Mouse (Mus musculus) heart, postnatal 0 days (tissue): ENCODE measurements around the gene Znrf2. TPM values are rescaled to one million over a fixed set of nuclear protein-coding genes. Genes with fewer than 3 reads are reported as not detected.
"Not testable (repeated sequence)": the region's sequence is repeated elsewhere in the genome, so short reads cannot be mapped to it uniquely, and the experiment has no call there.

ENCODE experiments used
- ATAC-seq: fragments of 200-750 bp; cut with Nextera tagmentation; 2 replicates; pipeline ENCODE4 v1.8.0; 2017; ENCODE audit warnings: low read depth, moderate number of reproducible peaks, moderate library complexity; ENCODE audit not compliant: insufficient read depth
- DNase-seq: peaks from one replicate; pipeline ENCODE4 v3.0.0-alpha.2; 2016; ENCODE audit warnings: low spot score
- H3K27ac ChIP-seq: fragments of 300-500 bp; sonication (generic); 2 replicates; pipeline ENCODE4 v1.5.1; 2014; ENCODE audit warnings: low read depth, mild to moderate bottlenecking
- H3K27me3 ChIP-seq: fragments of 300-500 bp; sonication (generic); 2 replicates; pipeline ENCODE4 v1.6.1; 2014; ENCODE audit warnings: low read length, mixed read lengths; ENCODE audit not compliant: control insufficient read depth, insufficient read depth
- H3K36me3 ChIP-seq: fragments of 300-500 bp; sonication (generic); replicated peaks from 2 replicates; pipeline ENCODE4 v1.6.1; 2014; ENCODE audit warnings: low read length, mixed read lengths; ENCODE audit not compliant: control insufficient read depth, insufficient read depth
- H3K4me1 ChIP-seq: fragments of 300-500 bp; sonication (generic); 2 replicates; pipeline ENCODE4 v1.6.1; 2014; ENCODE audit warnings: antibody characterized with exemption; ENCODE audit not compliant: control insufficient read depth, insufficient read depth
- H3K4me2 ChIP-seq: fragments of 300-500 bp; sonication (generic); 2 replicates; pipeline ENCODE4 v1.6.1; 2014; ENCODE audit warnings: low read depth, mild to moderate bottlenecking, low read length, moderate library complexity
- H3K4me3 ChIP-seq: fragments of 300-500 bp; sonication (generic); 2 replicates; pipeline ENCODE4 v1.5.1; 2014; ENCODE audit warnings: low read depth, low read length
- H3K9ac ChIP-seq: fragments of 300-500 bp; sonication (generic); replicated peaks from 2 replicates; pipeline ENCODE4 v1.6.1; 2014; ENCODE audit warnings: low read depth, low read length, mixed read lengths
- H3K9me3 ChIP-seq: fragments of 300-500 bp; sonication (generic); replicated peaks from 2 replicates; pipeline ENCODE4 v1.6.1; 2016; ENCODE audit warnings: low read length; ENCODE audit not compliant: control insufficient read depth
- CTCF ChIP-seq: IDR thresholded peaks from 2 replicates; pipeline ENCODE4 v1.5.1; 2016; ENCODE audit warnings: antibody characterized with exemption, control low read depth, low read depth
- EP300 ChIP-seq: IDR thresholded peaks from 2 replicates; pipeline ENCODE4 v1.6.1; 2016; ENCODE audit warnings: antibody characterized with exemption, low read depth
- WGBS: fragments of 180-500 bp; shearing (Covaris S2); extraction: QIAGEN DNeasy Blood & Tissue Kit; methylation state at CpG from one replicate; pipeline ENCODE4 v1.1.7; 2014; 5-methylcytosine and 5-hydroxymethylcytosine counted together
- polyA plus RNA-seq: library from polyadenylated mRNA; unstranded; fragments of >200 nt; fragmentation: Nextera tagmentation; extraction: Ambion mirVana; gene quantifications from 2 replicates; pipeline ENCODE4 v1.2.1, GENCODE M21; 2015
- total RNA-seq: library from RNA; depleted of rRNA; stranded (reverse); fragments of >200 nt; gene quantifications from 2 replicates; pipeline ENCODE4 v1.2.3, GENCODE M21; 2014; ENCODE audit warnings: low replicate concordance

The Znrf2 gene
- total and polyA plus RNA-seq, 2 experiments from 2014 or later = 4.3 to 7.1 TPM

DNA sequence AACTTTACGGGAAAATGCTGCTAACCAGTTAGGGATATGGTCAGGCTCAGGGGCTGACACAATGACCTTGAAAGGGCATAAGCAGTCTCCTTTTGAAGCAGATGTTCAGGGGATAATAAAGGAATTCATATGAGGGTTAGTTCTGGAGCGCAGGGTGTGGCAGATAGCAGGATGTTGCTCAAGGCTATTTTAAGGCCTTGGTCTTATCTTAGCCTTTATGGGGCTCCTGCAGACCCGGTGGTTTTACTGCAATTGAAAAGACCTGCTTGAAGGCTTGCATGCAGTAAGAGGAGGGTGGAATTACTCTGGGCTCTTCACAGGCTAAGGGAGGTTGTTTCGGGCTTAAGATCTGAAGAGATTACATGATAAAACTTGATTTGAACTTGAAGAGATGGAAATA lies 35.1 kb downstream of the Znrf2 start:
- no peak for TF ChIP-seq CTCF
- no peak for TF ChIP-seq EP300
- no peaks in the 10 kb centered on the region for H3K27me3 ChIP-seq
- H3K9me3 ChIP-seq = no peaks in the 10 kb centered on the region
- H3K27ac ChIP-seq = peak overlapping the region; percentile 53
- WGBS = 28% methylated on average over 4 of the region's 4 CpGs
- DNase-seq (no peak), ATAC-seq (no peak)
- no peak overlapping the region for H3K9ac ChIP-seq
- no peaks in the 10 kb centered on the region for H3K36me3 ChIP-seq
- H3K4me2 ChIP-seq = peak overlapping the region; percentile 34
- peaks cover 35% of the 10 kb centered on the region for H3K4me1 ChIP-seq
- H3K4me3 ChIP-seq = no peak overlapping the region

DNA sequence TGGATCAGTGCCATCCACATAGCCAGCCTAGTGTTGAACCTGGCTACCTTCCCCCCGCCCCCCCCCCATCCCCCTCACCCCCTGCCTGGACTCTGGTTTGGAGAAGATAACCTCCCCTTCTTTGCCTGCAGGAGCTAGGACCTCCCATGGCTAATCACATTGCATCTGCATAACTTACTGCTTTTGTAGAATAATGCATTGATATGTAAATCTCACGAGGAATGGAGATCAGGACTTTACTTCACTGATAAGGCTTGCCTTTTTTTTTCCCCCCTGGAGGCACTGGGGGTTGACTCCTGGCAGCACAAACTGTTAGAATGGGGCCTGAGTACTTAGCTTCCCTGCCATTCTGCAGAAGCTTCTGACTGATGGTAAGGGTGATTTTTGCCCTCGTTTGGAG lies 36.0 kb downstream of the Znrf2 start:
- Histone ChIP-seq H3K4me3 (no peak overlapping the region), H3K27ac (no peak overlapping the region), H3K9ac (no peak overlapping the region), H3K36me3 (no peaks in the 10 kb centered on the region), H3K9me3 (no peaks in the 10 kb centered on the region), H3K4me1 (peaks cover 35% of the 10 kb centered on the region), H3K4me2 (no peak overlapping the region), H3K27me3 (no peaks in the 10 kb centered on the region)
- TF ChIP-seq CTCF = no peak
- no peak for TF ChIP-seq EP300
- WGBS = 33% methylated on average over 3 of the region's 3 CpGs
- ATAC-seq (no peak), DNase-seq (no peak)

DNA sequence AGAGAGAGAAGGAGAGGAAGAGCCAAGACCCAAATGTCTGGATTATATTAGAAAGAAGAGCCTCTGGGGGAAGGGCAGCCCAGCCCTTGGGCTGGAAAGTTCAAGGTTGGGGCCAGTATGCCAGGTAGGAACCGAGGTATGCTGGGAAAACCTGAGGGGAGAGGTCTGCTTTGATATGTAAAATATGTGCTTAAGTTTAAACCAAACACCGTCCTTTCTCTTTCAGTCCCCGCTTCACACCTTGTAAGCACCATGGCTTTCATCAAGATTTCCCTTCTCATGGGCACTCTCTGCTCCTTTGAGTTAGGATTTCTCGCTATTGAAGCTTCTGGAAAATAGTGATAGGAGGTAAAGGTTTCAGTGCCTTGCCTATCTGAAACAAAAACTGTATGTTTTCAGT lies 38.1 kb downstream of the Znrf2 start:
- Histone ChIP-seq H3K27me3 (no peaks in the 10 kb centered on the region), H3K4me1 (peaks cover 35% of the 10 kb centered on the region), H3K4me3 (no peak overlapping the region), H3K9me3 (no peaks in the 10 kb centered on the region), H3K4me2 (no peak overlapping the region), H3K9ac (no peak overlapping the region), H3K36me3 (no peaks in the 10 kb centered on the region), H3K27ac (no peak overlapping the region)
- ATAC-seq = no peak
- WGBS = 69% methylated on average over 4 of the region's 4 CpGs
- TF ChIP-seq EP300 (no peak), CTCF (no peak)
- DNase-seq = no peak

DNA sequence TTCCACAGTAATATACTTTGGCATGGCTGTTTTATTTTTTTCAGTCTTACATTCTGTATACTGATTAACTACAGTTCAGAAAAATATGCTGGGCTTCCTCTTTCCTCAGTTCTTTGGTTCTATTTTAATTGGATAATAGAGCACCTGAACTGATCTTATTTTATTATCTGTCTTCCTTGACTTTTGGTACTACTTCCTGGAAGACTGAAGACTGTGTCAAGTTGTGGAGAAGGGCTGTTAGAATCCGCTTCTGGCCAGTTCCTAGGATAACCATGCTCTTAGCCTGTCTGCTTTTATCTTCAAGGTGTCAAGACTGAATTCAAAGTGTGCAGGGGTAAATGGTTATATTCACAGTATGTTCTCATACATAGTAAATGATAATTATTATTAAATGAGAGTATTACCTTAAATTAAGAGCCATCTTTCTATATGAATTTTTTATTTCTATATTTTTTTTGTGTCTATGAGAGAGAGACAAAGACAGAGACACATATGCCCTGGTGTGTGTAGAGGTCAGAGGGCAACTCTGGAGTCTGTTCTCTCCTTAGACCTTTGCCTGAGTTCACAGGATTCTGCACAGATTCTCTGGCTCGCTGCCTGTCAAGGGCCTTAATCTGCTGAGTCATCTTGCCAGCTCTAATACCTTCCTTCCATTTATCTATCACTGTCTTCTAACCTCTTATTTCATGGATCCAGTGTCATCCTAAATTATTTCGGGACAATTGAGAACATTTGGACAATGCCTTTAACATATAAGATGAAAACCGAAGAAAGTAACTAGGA lies 39.3 kb downstream of the Znrf2 start:
- no peaks in the 10 kb centered on the region for H3K9me3 ChIP-seq
- no peaks in the 10 kb centered on the region for H3K36me3 ChIP-seq
- no peak for ATAC-seq
- H3K4me1 ChIP-seq = peaks cover 23% of the 10 kb centered on the region
- no peaks in the 10 kb centered on the region for H3K27me3 ChIP-seq
- H3K4me3 ChIP-seq = no peak overlapping the region
- 80% methylated on average over 4 of the region's 4 CpGs for WGBS
- DNase-seq = no peak
- H3K27ac ChIP-seq = no peak overlapping the region
- TF ChIP-seq EP300 (no peak), CTCF (no peak)
- H3K4me2 ChIP-seq = no peak overlapping the region
- H3K9ac ChIP-seq = no peak overlapping the region

DNA sequence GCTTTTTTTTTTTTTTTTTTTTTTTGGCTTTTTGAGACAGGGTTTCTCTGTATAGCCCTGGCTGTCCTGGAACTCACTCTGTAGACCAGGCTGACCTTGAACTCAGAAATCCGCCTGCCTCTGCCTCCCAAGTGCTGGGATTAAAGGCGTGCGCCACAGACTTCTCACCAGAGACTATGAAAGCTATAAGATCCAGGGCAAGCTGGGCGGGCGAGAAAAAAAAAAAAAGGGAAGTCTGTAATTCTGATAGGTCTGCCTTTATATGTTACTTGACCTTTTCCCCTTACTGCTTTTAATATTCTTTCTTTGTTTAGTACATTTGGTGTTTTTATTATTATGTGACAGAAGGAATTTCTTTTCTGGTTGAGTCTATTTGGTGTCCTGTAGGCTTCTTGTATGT lies 42.4 kb downstream of the Znrf2 start:
- H3K9me3 ChIP-seq, H3K9ac ChIP-seq, DNase-seq, H3K36me3 ChIP-seq, H3K4me1 ChIP-seq, ATAC-seq, H3K4me3 ChIP-seq, H3K27ac ChIP-seq, H3K27me3 ChIP-seq, H3K4me2 ChIP-seq: not testable (repeated sequence)
- WGBS = 92% methylated on average over 5 of the region's 5 CpGs

DNA sequence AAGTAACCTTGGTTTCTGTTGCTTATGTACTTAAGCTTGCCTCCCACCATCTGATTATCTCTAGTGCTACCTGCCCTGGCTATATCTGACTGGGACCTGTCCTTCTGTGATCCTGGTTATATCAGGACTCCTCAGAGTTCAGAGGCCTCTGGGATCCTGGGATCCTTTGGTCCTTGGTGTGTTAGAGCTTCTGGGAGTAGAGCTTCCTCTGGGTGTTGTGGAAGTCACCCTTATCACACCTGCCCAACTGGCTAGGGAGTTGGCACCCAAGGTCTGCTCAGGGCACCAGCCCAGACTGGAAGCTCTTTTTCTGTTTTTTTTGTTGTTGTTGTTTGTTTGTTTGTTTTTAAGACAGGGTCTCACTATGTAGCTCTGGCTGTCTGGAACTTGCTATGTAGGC lies 43.5 kb downstream of the Znrf2 start:
- Histone ChIP-seq H3K36me3 (no peaks in the 10 kb centered on the region), H3K4me2 (no peak overlapping the region), H3K27ac (no peak overlapping the region), H3K9me3 (no peaks in the 10 kb centered on the region), H3K27me3 (no peaks in the 10 kb centered on the region), H3K9ac (no peak overlapping the region), H3K4me1 (no peaks in the 10 kb centered on the region), H3K4me3 (no peak overlapping the region)
- no peak for ATAC-seq
- TF ChIP-seq CTCF = no peak
- TF ChIP-seq EP300 = no peak
- no peak for DNase-seq
